Mouse (Mus musculus): ENCODE measurements around the gene Ifna5.

Ifna5 gene

GRCm38 (mm10) chr4:88865011-88865569 lies 29.8 kb downstream of the Ifna5 start:
- peak; percentile 10 to 18 for DNase-seq

- DNase-seq, result peak; percentile 86
These were observed 32.1 kb downstream of the Ifna5 start for GRCm38 (mm10) chr4:88867366-88867925.

- DNase-seq, result peak; percentile 65 to 70
These were observed 32.9 kb downstream of the Ifna5 start for GRCm38 (mm10) chr4:88867926-88868911.

GRCm38 (mm10) chr4:88872691-88873090 lies 37.4 kb downstream of the Ifna5 start:
- peak; percentile 29 to 42 for DNase-seq

- no peak for DNase-seq
These were observed 40.2 kb downstream of the Ifna5 start for GRCm38 (mm10) chr4:88875435-88876095.

- no peak for DNase-seq
These were observed 41.2 kb downstream of the Ifna5 start for GRCm38 (mm10) chr4:88876520-88876919.

- peak; percentile 19 to 28 for DNase-seq
These were observed 42.9 kb downstream of the Ifna5 start for GRCm38 (mm10) chr4:88878246-88878645.

- DNase-seq, result no peak
These were observed 43.4 kb downstream of the Ifna5 start for GRCm38 (mm10) chr4:88878772-88879171.

GRCm38 (mm10) chr4:88880101-88880500 lies 44.8 kb downstream of the Ifna5 start, which contains the start of gene Ifne:
Gene Ifne, minus strand, starts transcription at chr4:88880201.
- no peak for DNase-seq

Measured in B cell, adult 2 months (primary cell).